Mouse (Mus musculus): ENCODE results near the gene Hivep3. TPM values are rescaled to one million over a fixed set of nuclear protein-coding genes. Genes with fewer than 3 reads are reported as not detected.

Gene Hivep3
- polyA plus RNA-seq, 1 experiment from 2014 or later = 16.5 TPM

GRCm38 (mm10) chr4:119825956-119826355 lies 92.4 kb downstream of the Hivep3 start:
- Histone ChIP-seq H3K4me1 (replicated peaks; ENCODE audit: control insufficient read depth, insufficient read depth, low read length) (no peaks in the 10 kb centered on the region), H3K9me3 (ENCODE audit: control insufficient read depth, low read length) (no peaks in the 10 kb centered on the region), H3K27ac (no peak overlapping the region), H3K4me2 (replicated peaks) (no peak overlapping the region), H3K9ac (no peak overlapping the region), H3K4me3 (replicated peaks; ENCODE audit: low read length) (no peak overlapping the region), H3K27me3 (ENCODE audit: control insufficient read depth, insufficient read depth, low read length) (no peaks in the 10 kb centered on the region), H3K36me3 (replicated peaks; ENCODE audit: control insufficient read depth, insufficient read depth) (no peaks in the 10 kb centered on the region)
- no peak for DNase-seq (ENCODE audit: low spot score)
- WGBS = 86% methylated on average over 3 of the region's 3 CpGs
- no peak for ATAC-seq (ENCODE audit: low FRiP score)

DNA sequence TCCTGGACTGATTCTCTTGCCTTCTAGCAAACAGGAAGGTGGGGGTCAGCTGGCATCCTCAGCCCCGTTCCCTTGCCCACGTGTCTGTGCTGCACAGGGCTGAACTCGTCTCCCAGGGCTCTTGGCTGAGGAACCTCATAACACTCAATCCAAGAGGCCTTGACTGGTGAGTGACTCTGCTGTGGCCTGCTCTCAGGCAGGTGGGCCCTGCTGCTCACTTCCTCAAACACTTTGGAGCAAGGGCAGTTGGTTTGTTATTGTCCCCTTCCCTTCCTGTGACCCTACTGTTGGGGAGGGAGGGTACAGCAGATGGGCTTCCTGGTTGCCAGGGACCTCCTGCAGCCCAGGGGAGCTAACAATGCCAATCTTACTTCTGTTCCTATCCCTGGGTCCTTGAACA lies 94.8 kb downstream of the Hivep3 start:
- Histone ChIP-seq H3K9ac (no peak overlapping the region), H3K4me3 (replicated peaks; ENCODE audit: low read length) (no peak overlapping the region), H3K36me3 (replicated peaks; ENCODE audit: control insufficient read depth, insufficient read depth) (no peaks in the 10 kb centered on the region), H3K9me3 (ENCODE audit: control insufficient read depth, low read length) (no peaks in the 10 kb centered on the region), H3K27ac (no peak overlapping the region), H3K4me2 (replicated peaks) (no peak overlapping the region), H3K4me1 (replicated peaks; ENCODE audit: control insufficient read depth, insufficient read depth, low read length) (no peaks in the 10 kb centered on the region), H3K27me3 (ENCODE audit: control insufficient read depth, insufficient read depth, low read length) (no peaks in the 10 kb centered on the region)
- WGBS = 79% methylated on average over 3 of the region's 3 CpGs
- ATAC-seq (ENCODE audit: low FRiP score) (no peak), DNase-seq (ENCODE audit: low spot score) (no peak)

DNA sequence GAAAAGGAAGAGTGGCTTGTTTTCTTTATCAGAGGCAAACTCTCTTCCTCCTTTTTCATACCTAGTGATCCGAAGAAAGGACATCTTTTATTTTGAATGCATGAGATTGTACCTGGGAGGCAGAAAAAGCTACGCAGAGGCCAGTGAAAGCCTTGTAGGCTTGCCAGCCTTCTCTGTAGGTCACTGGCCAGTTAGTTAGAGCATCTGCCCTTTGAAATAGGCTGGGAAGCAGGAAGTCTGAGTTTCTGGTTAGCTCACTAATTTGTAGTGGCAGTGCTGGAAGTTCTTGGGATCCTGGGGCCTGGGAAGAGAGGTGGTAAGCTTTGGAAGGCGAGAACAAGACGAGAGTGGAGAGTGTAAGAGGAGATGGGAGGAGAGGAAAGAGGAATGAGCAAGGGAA lies 95.4 kb downstream of the Hivep3 start:
- ATAC-seq (ENCODE audit: low FRiP score) (no peak), DNase-seq (ENCODE audit: low spot score) (no peak)
- H3K9me3 ChIP-seq (ENCODE audit: control insufficient read depth, low read length) = no peaks in the 10 kb centered on the region
- WGBS = 83% methylated on average over 4 of the region's 4 CpGs
- no peak overlapping the region for H3K27ac ChIP-seq
- H3K27me3 ChIP-seq (ENCODE audit: control insufficient read depth, insufficient read depth, low read length) = no peaks in the 10 kb centered on the region
- H3K4me1 ChIP-seq (replicated peaks; ENCODE audit: control insufficient read depth, insufficient read depth, low read length) = no peaks in the 10 kb centered on the region
- no peak overlapping the region for H3K9ac ChIP-seq
- no peak overlapping the region for H3K4me3 ChIP-seq (replicated peaks; ENCODE audit: low read length)
- H3K4me2 ChIP-seq (replicated peaks) = no peak overlapping the region
- H3K36me3 ChIP-seq (replicated peaks; ENCODE audit: control insufficient read depth, insufficient read depth) = no peaks in the 10 kb centered on the region

DNA sequence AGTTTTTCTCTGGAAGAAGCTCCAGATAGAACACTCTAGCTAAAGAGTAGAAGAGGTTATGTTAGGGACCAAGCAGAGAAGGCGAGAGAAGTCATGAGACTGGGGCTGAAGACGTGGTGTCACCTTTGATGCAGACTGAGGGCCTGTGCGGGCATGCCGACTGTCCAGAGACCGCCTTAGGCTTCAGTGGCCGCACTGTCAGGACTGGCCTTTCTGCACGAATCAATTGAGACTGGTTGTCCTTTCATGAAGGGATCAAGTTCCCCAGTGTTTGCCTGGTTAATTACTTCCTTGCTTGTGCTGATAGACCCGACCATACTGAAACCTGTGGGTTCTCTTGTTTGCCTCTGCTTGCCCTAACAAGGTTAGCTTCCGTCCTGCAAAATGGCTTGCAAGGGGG lies 99.7 kb downstream of the Hivep3 start:
- no peak overlapping the region for H3K9ac ChIP-seq
- ATAC-seq (ENCODE audit: low FRiP score) (no peak), DNase-seq (ENCODE audit: low spot score) (no peak)
- no peak overlapping the region for H3K4me2 ChIP-seq (replicated peaks)
- no peak overlapping the region for H3K4me3 ChIP-seq (replicated peaks; ENCODE audit: low read length)
- no peaks in the 10 kb centered on the region for H3K4me1 ChIP-seq (replicated peaks; ENCODE audit: control insufficient read depth, insufficient read depth, low read length)
- WGBS = 77% methylated on average over 9 of the region's 9 CpGs
- no peaks in the 10 kb centered on the region for H3K27me3 ChIP-seq (ENCODE audit: control insufficient read depth, insufficient read depth, low read length)
- no peaks in the 10 kb centered on the region for H3K36me3 ChIP-seq (replicated peaks; ENCODE audit: control insufficient read depth, insufficient read depth)
- no peak overlapping the region for H3K27ac ChIP-seq
- no peaks in the 10 kb centered on the region for H3K9me3 ChIP-seq (ENCODE audit: control insufficient read depth, low read length)

GRCm38 (mm10) chr4:119833884-119834283 lies 100.3 kb downstream of the Hivep3 start:
- DNase-seq (ENCODE audit: low spot score) = no peak
- H3K9ac ChIP-seq = no peak overlapping the region
- H3K27me3 ChIP-seq (ENCODE audit: control insufficient read depth, insufficient read depth, low read length) = no peaks in the 10 kb centered on the region
- 86% methylated on average over 5 of the region's 5 CpGs for WGBS
- H3K4me3 ChIP-seq (replicated peaks; ENCODE audit: low read length) = no peak overlapping the region
- no peak overlapping the region for H3K4me2 ChIP-seq (replicated peaks)
- no peaks in the 10 kb centered on the region for H3K36me3 ChIP-seq (replicated peaks; ENCODE audit: control insufficient read depth, insufficient read depth)
- H3K4me1 ChIP-seq (replicated peaks; ENCODE audit: control insufficient read depth, insufficient read depth, low read length) = no peaks in the 10 kb centered on the region
- no peaks in the 10 kb centered on the region for H3K9me3 ChIP-seq (ENCODE audit: control insufficient read depth, low read length)
- ATAC-seq (ENCODE audit: low FRiP score) = no peak
- no peak overlapping the region for H3K27ac ChIP-seq

DNA sequence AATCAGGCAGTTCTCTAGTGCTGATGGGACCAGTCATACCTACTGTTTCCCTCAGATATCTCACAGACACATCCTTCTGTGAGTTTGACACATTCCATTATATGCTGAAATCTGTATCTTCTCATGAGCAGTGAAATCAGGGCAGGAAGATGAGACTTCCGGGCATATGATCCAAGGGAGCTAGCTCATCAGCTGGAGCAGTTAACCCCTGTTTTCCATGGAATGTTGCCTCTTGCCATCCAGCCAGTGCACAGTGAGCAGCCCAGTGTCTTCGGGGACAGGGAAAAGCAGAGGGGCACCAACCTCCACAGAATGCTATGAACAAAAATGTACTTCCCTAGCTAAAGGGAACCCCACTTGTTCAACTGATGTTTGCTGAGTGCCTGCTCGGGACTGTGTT lies 102.6 kb downstream of the Hivep3 start:
- no peaks in the 10 kb centered on the region for H3K27me3 ChIP-seq (ENCODE audit: control insufficient read depth, insufficient read depth, low read length)
- H3K36me3 ChIP-seq (replicated peaks; ENCODE audit: control insufficient read depth, insufficient read depth) = no peaks in the 10 kb centered on the region
- no peak overlapping the region for H3K4me3 ChIP-seq (replicated peaks; ENCODE audit: low read length)
- no peak for ATAC-seq (ENCODE audit: low FRiP score)
- H3K4me2 ChIP-seq (replicated peaks) = no peak overlapping the region
- 88% methylated on average over 3 of the region's 3 CpGs for WGBS
- H3K9ac ChIP-seq = no peak overlapping the region
- H3K4me1 ChIP-seq (replicated peaks; ENCODE audit: control insufficient read depth, insufficient read depth, low read length) = no peaks in the 10 kb centered on the region
- H3K9me3 ChIP-seq (ENCODE audit: control insufficient read depth, low read length) = no peaks in the 10 kb centered on the region
- no peak overlapping the region for H3K27ac ChIP-seq
- DNase-seq (ENCODE audit: low spot score) = no peak

DNA sequence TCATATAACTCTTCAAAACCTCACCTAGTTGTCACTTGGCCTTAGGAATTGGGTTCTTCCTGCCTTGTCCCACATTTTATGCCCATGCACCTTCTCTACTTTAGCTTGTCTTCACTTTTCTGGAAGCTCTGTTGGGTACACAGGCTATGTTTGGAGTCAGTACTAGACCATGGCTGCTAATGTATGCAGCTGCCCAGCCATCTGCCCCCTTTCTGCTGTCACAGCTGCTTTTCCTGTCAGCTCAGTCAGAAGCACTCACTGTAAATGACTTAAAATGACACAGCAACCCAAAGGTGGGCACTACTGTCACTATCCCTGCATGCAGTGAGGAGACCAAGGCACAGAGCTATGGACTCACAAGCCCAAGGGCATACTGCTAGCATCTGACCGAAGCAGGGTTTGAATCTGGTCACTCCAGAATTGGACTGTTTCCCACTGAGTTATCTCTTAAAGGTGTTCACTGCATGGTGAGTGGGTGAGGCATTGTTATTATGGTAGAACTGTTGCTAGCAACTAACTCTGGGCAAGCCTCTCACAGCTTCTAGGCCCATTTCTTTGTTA lies 104.0 kb downstream of the Hivep3 start:
- Histone ChIP-seq H3K4me3 (replicated peaks; ENCODE audit: low read length) (no peak overlapping the region), H3K4me2 (replicated peaks) (no peak overlapping the region), H3K9me3 (ENCODE audit: control insufficient read depth, low read length) (no peaks in the 10 kb centered on the region), H3K27me3 (ENCODE audit: control insufficient read depth, insufficient read depth, low read length) (no peaks in the 10 kb centered on the region), H3K4me1 (replicated peaks; ENCODE audit: control insufficient read depth, insufficient read depth, low read length) (no peaks in the 10 kb centered on the region), H3K36me3 (replicated peaks; ENCODE audit: control insufficient read depth, insufficient read depth) (no peaks in the 10 kb centered on the region), H3K9ac (no peak overlapping the region), H3K27ac (no peak overlapping the region)
- WGBS = 94% methylated on average over 1 of the region's 1 CpGs
- ATAC-seq (ENCODE audit: low FRiP score) = no peak
- DNase-seq (ENCODE audit: low spot score) = no peak

GRCm38 (mm10) chr4:119838308-119838707 lies 104.7 kb downstream of the Hivep3 start:
- Histone ChIP-seq H3K36me3 (replicated peaks; ENCODE audit: control insufficient read depth, insufficient read depth) (no peaks in the 10 kb centered on the region), H3K4me2 (replicated peaks) (no peak overlapping the region), H3K4me3 (replicated peaks; ENCODE audit: low read length) (no peak overlapping the region), H3K9me3 (ENCODE audit: control insufficient read depth, low read length) (no peaks in the 10 kb centered on the region), H3K9ac (no peak overlapping the region), H3K27ac (no peak overlapping the region), H3K4me1 (replicated peaks; ENCODE audit: control insufficient read depth, insufficient read depth, low read length) (no peaks in the 10 kb centered on the region), H3K27me3 (ENCODE audit: control insufficient read depth, insufficient read depth, low read length) (no peaks in the 10 kb centered on the region)
- no peak for DNase-seq (ENCODE audit: low spot score)
- WGBS = 89% methylated on average over 2 of the region's 2 CpGs
- ATAC-seq (ENCODE audit: low FRiP score) = no peak

DNA sequence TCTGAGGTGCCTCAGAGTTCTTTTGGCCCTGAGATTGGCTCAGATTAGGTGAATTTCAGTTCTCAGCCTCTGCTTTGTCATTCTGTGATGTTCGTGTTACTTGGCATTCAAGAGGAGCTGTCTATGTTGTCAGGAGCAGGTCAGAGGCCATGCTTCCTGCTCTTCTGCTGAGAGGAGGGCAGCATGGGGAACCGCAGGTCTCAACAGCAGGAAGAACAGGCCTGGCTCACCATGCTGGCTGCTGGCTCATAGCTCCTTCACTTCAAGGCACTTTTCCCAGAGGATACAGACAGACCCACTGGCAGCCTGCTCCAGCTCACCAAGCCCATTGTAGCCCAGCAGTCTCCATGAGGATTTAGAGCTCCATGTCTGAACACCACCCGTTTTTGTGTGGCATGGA lies 109.7 kb downstream of the Hivep3 start:
- WGBS = 59% methylated on average over 3 of the region's 3 CpGs
- DNase-seq (ENCODE audit: low spot score) (no peak), ATAC-seq (ENCODE audit: low FRiP score) (no peak)
- Histone ChIP-seq H3K4me1 (replicated peaks; ENCODE audit: control insufficient read depth, insufficient read depth, low read length) (no peaks in the 10 kb centered on the region), H3K9ac (no peak overlapping the region), H3K4me3 (replicated peaks; ENCODE audit: low read length) (no peak overlapping the region), H3K27ac (no peak overlapping the region), H3K9me3 (ENCODE audit: control insufficient read depth, low read length) (no peaks in the 10 kb centered on the region), H3K27me3 (ENCODE audit: control insufficient read depth, insufficient read depth, low read length) (no peaks in the 10 kb centered on the region), H3K36me3 (replicated peaks; ENCODE audit: control insufficient read depth, insufficient read depth) (no peaks in the 10 kb centered on the region), H3K4me2 (replicated peaks) (no peak overlapping the region)

DNA sequence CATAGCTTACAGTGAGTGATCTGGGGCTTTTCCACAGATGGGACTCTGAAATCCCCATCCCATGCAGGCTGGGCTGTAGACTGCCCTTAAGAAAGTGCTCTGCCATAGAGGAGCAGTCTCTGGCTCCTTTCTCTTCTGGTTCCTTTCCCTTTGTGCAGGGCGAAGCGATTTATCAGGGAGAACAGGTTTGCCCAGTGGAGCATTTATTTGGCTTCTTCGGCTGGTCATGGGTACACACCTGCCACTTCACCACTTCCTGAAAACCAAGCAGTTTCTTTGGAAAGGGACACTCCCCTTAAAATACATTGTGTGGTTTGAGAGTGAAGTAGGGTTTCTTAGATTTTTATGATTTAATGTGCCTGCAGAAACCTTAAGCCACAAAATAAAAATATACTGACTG lies 110.7 kb downstream of the Hivep3 start:
- H3K9ac ChIP-seq = no peak overlapping the region
- WGBS = 83% methylated on average over 3 of the region's 3 CpGs
- no peaks in the 10 kb centered on the region for H3K9me3 ChIP-seq (ENCODE audit: control insufficient read depth, low read length)
- no peak overlapping the region for H3K27ac ChIP-seq
- no peak overlapping the region for H3K4me2 ChIP-seq (replicated peaks)
- no peak for DNase-seq (ENCODE audit: low spot score)
- H3K27me3 ChIP-seq (ENCODE audit: control insufficient read depth, insufficient read depth, low read length) = no peaks in the 10 kb centered on the region
- no peaks in the 10 kb centered on the region for H3K36me3 ChIP-seq (replicated peaks; ENCODE audit: control insufficient read depth, insufficient read depth)
- no peak for ATAC-seq (ENCODE audit: low FRiP score)
- H3K4me3 ChIP-seq (replicated peaks; ENCODE audit: low read length) = no peak overlapping the region
- H3K4me1 ChIP-seq (replicated peaks; ENCODE audit: control insufficient read depth, insufficient read depth, low read length) = no peaks in the 10 kb centered on the region
